Mouse (Mus musculus): ENCODE measurements around the gene Rgs7. TPM values are rescaled to one million over a fixed set of nuclear protein-coding genes. Genes with fewer than 3 reads are reported as not detected.

Rgs7 gene
- polyA plus RNA-seq, 1 experiment, result 0.45 TPM

DNA sequence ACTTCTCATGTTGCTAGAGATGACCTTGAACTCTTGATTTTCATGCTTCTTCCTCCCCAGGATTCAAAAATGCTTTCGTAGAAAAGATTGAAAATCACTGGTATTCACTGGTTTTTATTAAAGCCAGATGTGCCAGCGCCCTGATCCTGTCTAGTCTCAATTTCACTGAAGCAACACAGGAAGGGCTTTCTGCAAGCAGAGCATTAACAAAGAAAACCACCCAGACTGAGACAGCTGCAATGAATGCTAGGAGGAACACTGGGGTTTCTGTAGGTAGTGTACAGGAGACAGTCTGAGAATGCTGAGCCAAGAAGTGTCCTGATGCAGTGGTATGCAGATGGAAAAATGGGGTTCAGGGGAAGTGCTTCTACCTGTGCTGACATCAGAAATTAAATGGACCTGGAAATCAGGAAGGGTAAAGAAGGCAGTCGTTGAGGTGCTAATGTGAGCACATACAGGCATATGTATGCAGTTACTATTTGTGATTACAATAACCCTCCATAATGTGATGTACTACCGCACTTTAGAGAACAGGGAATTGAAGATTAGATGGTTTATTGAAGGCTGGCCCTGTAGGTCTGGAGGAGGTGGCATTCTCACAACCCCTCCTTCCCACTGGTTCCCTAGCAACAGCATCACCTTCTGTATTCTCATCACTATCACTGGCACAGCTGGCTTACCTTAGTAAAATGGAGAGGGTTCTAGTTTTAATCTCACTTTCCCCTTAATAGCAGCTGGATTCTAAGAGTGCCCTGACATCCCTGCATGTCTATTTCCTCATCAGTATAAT, 412.3 kb downstream of the Rgs7 start:
- no peak for TF ChIP-seq CTCF (IDR thresholded peaks at IDR 0.05; ENCODE audit: insufficient read depth, low read length)
- no peak for TF ChIP-seq POLR2A (IDR thresholded peaks at IDR 0.05; ENCODE audit: borderline replicate concordance, extremely low read depth, low read depth, low read length)
- no peak overlapping the region for H3K4me3 ChIP-seq (replicated peaks; ENCODE audit: extremely low read depth, low read depth, low read length)
- H3K4me1 ChIP-seq (ENCODE audit: control insufficient read depth, insufficient read depth, low read length), result no peaks in the 10 kb centered on the region
- DNase-seq, result no peak
- WGBS, result 76% methylated on average over 4 of the region's 4 CpGs

GRCm38 (mm10) chr1:175073500-175074232, 418.6 kb downstream of the Rgs7 start:
- no peak overlapping the region for H3K4me3 ChIP-seq (replicated peaks; ENCODE audit: extremely low read depth, low read depth, low read length)
- DNase-seq, result no peak
- 86% methylated on average over 1 of the region's 1 CpGs for WGBS
- H3K4me1 ChIP-seq (ENCODE audit: control insufficient read depth, insufficient read depth, low read length), result no peaks in the 10 kb centered on the region
- TF ChIP-seq POLR2A (IDR thresholded peaks at IDR 0.05; ENCODE audit: borderline replicate concordance, extremely low read depth, low read depth, low read length) (no peak), CTCF (IDR thresholded peaks at IDR 0.05; ENCODE audit: insufficient read depth, low read length) (no peak)

- DNase-seq, result no peak
- WGBS, result 79% methylated on average over 4 of the region's 4 CpGs
- no peak overlapping the region for H3K4me3 ChIP-seq (replicated peaks; ENCODE audit: extremely low read depth, low read depth, low read length)
- TF ChIP-seq POLR2A (IDR thresholded peaks at IDR 0.05; ENCODE audit: borderline replicate concordance, extremely low read depth, low read depth, low read length) (no peak), CTCF (IDR thresholded peaks at IDR 0.05; ENCODE audit: insufficient read depth, low read length) (no peak)
- H3K4me1 ChIP-seq (ENCODE audit: control insufficient read depth, insufficient read depth, low read length), result no peaks in the 10 kb centered on the region
Measured at GRCm38 (mm10) chr1:175069758-175070290, 422.5 kb downstream of the Rgs7 start.

- Histone ChIP-seq H3K4me1 (ENCODE audit: control insufficient read depth, insufficient read depth, low read length) (no peaks in the 10 kb centered on the region), H3K4me3 (replicated peaks; ENCODE audit: extremely low read depth, low read depth, low read length) (no peak overlapping the region)
- DNase-seq, result no peak
- no peak for TF ChIP-seq POLR2A (IDR thresholded peaks at IDR 0.05; ENCODE audit: borderline replicate concordance, extremely low read depth, low read depth, low read length)
- TF ChIP-seq CTCF (IDR thresholded peaks at IDR 0.05; ENCODE audit: insufficient read depth, low read length), result no peak
- 79% methylated on average over 6 of the region's 6 CpGs for WGBS
Measured at GRCm38 (mm10) chr1:175049121-175049520, 443.2 kb downstream of the Rgs7 start.

DNA sequence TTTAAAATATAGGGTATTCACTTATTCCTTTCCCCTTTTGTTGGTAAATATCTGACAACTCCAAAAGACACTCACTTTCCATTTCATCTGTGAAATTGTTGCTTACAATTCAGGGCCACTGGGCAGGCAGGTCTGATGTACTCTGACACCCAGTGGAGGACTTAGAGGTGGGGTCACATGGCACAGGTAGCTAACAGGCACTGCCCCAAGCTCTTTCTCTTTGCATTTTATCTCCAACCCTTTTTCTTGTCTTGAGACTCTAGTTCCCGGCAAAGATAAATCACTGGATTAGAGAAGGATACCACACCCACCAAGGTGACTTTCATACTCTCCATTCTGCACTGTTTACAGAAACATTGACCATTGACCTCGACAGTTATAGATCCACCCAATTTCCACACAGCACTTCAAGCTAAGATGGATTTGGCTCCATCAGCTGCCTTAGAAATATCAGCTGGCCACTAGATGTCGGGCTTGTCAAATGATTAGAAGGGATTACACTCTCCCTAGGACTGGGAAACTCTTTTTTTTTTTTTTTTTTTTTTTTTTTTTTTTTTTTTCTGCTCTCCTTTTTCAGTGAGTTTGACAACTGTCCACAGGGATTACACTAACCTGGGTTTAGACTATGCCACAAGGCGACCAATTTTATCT, 451.0 kb downstream of the Rgs7 start:
- DNase-seq, result no peak
- no peaks in the 10 kb centered on the region for H3K4me1 ChIP-seq (ENCODE audit: control insufficient read depth, insufficient read depth, low read length)
- no peak overlapping the region for H3K4me3 ChIP-seq (replicated peaks; ENCODE audit: extremely low read depth, low read depth, low read length)
- 40% methylated on average over 4 of the region's 4 CpGs for WGBS
- TF ChIP-seq POLR2A (IDR thresholded peaks at IDR 0.05; ENCODE audit: borderline replicate concordance, extremely low read depth, low read depth, low read length) (no peak), CTCF (IDR thresholded peaks at IDR 0.05; ENCODE audit: insufficient read depth, low read length) (no peak)

GRCm38 (mm10) chr1:175040038-175040437, 452.3 kb downstream of the Rgs7 start:
- no peaks in the 10 kb centered on the region for H3K4me1 ChIP-seq (ENCODE audit: control insufficient read depth, insufficient read depth, low read length)
- TF ChIP-seq POLR2A (IDR thresholded peaks at IDR 0.05; ENCODE audit: borderline replicate concordance, extremely low read depth, low read depth, low read length) (no peak), CTCF (IDR thresholded peaks at IDR 0.05; ENCODE audit: insufficient read depth, low read length) (no peak)
- DNase-seq, result no peak
- H3K4me3 ChIP-seq (replicated peaks; ENCODE audit: extremely low read depth, low read depth, low read length), result no peak overlapping the region
- 85% methylated on average over 4 of the region's 4 CpGs for WGBS

GRCm38 (mm10) chr1:175039567-175039966, 452.7 kb downstream of the Rgs7 start:
- H3K4me1 ChIP-seq (ENCODE audit: control insufficient read depth, insufficient read depth, low read length), result no peaks in the 10 kb centered on the region
- no peak for TF ChIP-seq POLR2A (IDR thresholded peaks at IDR 0.05; ENCODE audit: borderline replicate concordance, extremely low read depth, low read depth, low read length)
- no peak for TF ChIP-seq CTCF (IDR thresholded peaks at IDR 0.05; ENCODE audit: insufficient read depth, low read length)
- no peak for DNase-seq
- no peak overlapping the region for H3K4me3 ChIP-seq (replicated peaks; ENCODE audit: extremely low read depth, low read depth, low read length)
- whole genome bisulfite sequencing, result 47% methylated on average over 6 of the region's 6 CpGs

DNA sequence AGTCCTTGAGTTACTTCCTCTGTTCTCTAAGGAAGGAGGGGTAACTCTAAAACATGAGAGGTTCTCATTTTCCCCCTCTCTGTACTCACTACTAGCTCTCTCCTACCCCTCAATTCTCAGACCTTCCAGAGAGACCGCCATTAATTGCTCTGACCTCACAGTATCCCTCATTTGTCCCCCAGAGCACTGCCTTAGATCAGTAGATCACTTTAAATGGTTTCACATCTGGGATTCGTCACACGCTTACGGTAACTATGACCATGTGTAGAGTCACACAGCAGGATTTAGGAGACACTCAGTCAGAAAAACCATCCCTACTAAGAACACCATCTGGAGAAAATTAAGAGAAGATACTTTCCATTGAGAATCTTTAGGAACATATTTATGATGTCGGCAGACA, 456.8 kb downstream of the Rgs7 start:
- no peak for DNase-seq
- H3K4me3 ChIP-seq (replicated peaks; ENCODE audit: extremely low read depth, low read depth, low read length), result no peak overlapping the region
- no peaks in the 10 kb centered on the region for H3K4me1 ChIP-seq (ENCODE audit: control insufficient read depth, insufficient read depth, low read length)
- 84% methylated on average over 5 of the region's 5 CpGs for WGBS
- TF ChIP-seq CTCF (IDR thresholded peaks at IDR 0.05; ENCODE audit: insufficient read depth, low read length) (no peak), POLR2A (IDR thresholded peaks at IDR 0.05; ENCODE audit: borderline replicate concordance, extremely low read depth, low read depth, low read length) (no peak)

DNA sequence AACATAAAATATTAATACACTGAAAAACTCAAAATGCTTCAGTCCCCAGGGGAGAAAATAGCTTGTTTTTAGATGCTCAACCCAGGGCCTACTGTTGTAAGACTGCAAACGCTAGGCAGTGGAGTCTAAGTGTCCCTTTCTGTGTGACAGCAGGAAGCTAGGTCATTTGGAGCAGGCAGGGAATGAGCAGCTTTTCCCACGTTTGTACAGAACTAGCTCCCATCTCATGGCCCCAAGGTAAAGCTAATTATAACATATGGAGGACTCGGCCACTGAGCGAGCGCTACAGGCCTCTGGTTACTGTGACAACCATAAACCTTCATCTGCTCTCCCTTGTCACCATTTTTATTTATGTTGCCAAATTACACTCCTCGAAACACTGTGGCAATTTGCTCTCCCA, 460.3 kb downstream of the Rgs7 start:
- H3K4me3 ChIP-seq (replicated peaks; ENCODE audit: extremely low read depth, low read depth, low read length), result no peak overlapping the region
- TF ChIP-seq CTCF (IDR thresholded peaks at IDR 0.05; ENCODE audit: insufficient read depth, low read length) (no peak), POLR2A (IDR thresholded peaks at IDR 0.05; ENCODE audit: borderline replicate concordance, extremely low read depth, low read depth, low read length) (no peak)
- H3K4me1 ChIP-seq (ENCODE audit: control insufficient read depth, insufficient read depth, low read length), result no peaks in the 10 kb centered on the region
- 65% methylated on average over 6 of the region's 6 CpGs for WGBS
- DNase-seq, result no peak

Data from lung, adult 2 months (tissue).